Mouse (Mus musculus) gastrocnemius, postnatal 14 days (tissue): Measurements from ENCODE around the gene Fign. TPM values are rescaled to one million over a fixed set of nuclear protein-coding genes. Genes with fewer than 3 reads are reported as not detected.

Experiments
- DNase-seq: peaks from one replicate; pipeline ENCODE4 v3.0.0; 2021; ENCODE audit warnings: mixed read lengths
- intact Hi-C: fragments of 180-260 bp; cut with DNase I; formaldehyde crosslinking; loops from one replicate; pipeline ENCODE4 v1.15.1; 2025; ENCODE audit warnings: low total_unique reads
- long read RNA-seq, 2 experiments: library from polyadenylated mRNA; stranded (forward); transcript quantifications; one replicate each; pipeline ENCODE4 v2.0.0; 2021
- total RNA-seq, 2 experiments: library from RNA; stranded (reverse); gene quantifications; 2 replicates each; pipeline ENCODE4 v1.2.3; 2021

Fign gene
- total RNA-seq, result 1 to 10 TPM in 1 of 2 experiments, under 1 TPM in 1; 0.95 to 2.6 TPM
- long read RNA-seq, experiment 1, partial matches to known transcripts, result 0 of 1 reads
- long read RNA-seq, experiment 1, other reads (novel, unspliced or antisense), result 0 of 1 reads
- long read RNA-seq, experiment 2, result 0 reads

GRCm38 (mm10) chr2:64097937-64098617 lies at the start of gene Fign:
Fign (minus strand) TSS chr2:64098038.
- intact Hi-C loops, result no loop called here

GRCm38 (mm10) chr2:64133597-64133996 lies 35.8 kb upstream of the Fign start:
- intact Hi-C loops, result no loop called here

More at GRCm38 (mm10) chr2:64097937-64098617, at the start of gene Fign:
- DNase-seq, result peak; percentile 73

GRCm38 (mm10) chr2:64120495-64120894 lies 22.7 kb upstream of the Fign start:
- DNase-seq, result no peak
- intact Hi-C loops, result no loop called here

More at GRCm38 (mm10) chr2:64133597-64133996, 35.8 kb upstream of the Fign start:
- DNase-seq, result no peak

GRCm38 (mm10) chr2:64116613-64117012 lies 18.8 kb upstream of the Fign start:
- DNase-seq, result no peak
- intact Hi-C loops, result no loop called here

GRCm38 (mm10) chr2:64111133-64111532 lies 13.3 kb upstream of the Fign start:
- intact Hi-C loops, result no loop called here
- no peak for DNase-seq

GRCm38 (mm10) chr2:64109860-64110259 lies 12.0 kb upstream of the Fign start:
- intact Hi-C loops, result no loop called here
- no peak for DNase-seq

GRCm38 (mm10) chr2:64108040-64108439 lies 10.2 kb upstream of the Fign start:
- no peak for DNase-seq
- intact Hi-C loops, result no loop called here

- DNase-seq, result peak; percentile 24
- intact Hi-C loops, result no loop called here
Measured at GRCm38 (mm10) chr2:64098618-64099320, 931 bp upstream of the Fign start.

GRCm38 (mm10) chr2:64096721-64097411 lies 972 bp downstream of the Fign start:
- DNase-seq, result no peak
- intact Hi-C loops, result no loop called here

GRCm38 (mm10) chr2:64096176-64096575 lies 1.7 kb downstream of the Fign start:
- DNase-seq, result no peak
- intact Hi-C loops, result no loop called here

- intact Hi-C loops, result no loop called here
- no peak for DNase-seq
Measured at GRCm38 (mm10) chr2:64095561-64095960, 2.3 kb downstream of the Fign start.

- DNase-seq, result no peak
- intact Hi-C loops, result no loop called here
Measured at GRCm38 (mm10) chr2:64093087-64093486, 4.8 kb downstream of the Fign start.

- intact Hi-C loops, result no loop called here
Measured at GRCm38 (mm10) chr2:64083853-64084427, 13.9 kb downstream of the Fign start.

GRCm38 (mm10) chr2:64079765-64080164 lies 18.1 kb downstream of the Fign start:
- intact Hi-C loops, result no loop called here
- no peak for DNase-seq

More at GRCm38 (mm10) chr2:64083853-64084427, 13.9 kb downstream of the Fign start:
- DNase-seq, result no peak

- DNase-seq, result no peak
- intact Hi-C loops, result no loop called here
Measured at GRCm38 (mm10) chr2:64078551-64078950, 19.3 kb downstream of the Fign start.

GRCm38 (mm10) chr2:64077846-64078245 lies 20.0 kb downstream of the Fign start:
- no peak for DNase-seq

GRCm38 (mm10) chr2:64075873-64076272 lies 22.0 kb downstream of the Fign start:
- intact Hi-C loops, result no loop called here
- no peak for DNase-seq

More at GRCm38 (mm10) chr2:64077846-64078245, 20.0 kb downstream of the Fign start:
- intact Hi-C loops, result no loop called here

- intact Hi-C loops, result no loop called here
- no peak for DNase-seq
Measured at GRCm38 (mm10) chr2:64074602-64075389, 23.0 kb downstream of the Fign start.

GRCm38 (mm10) chr2:64072158-64072557 lies 25.7 kb downstream of the Fign start:
- intact Hi-C loops, result no loop called here
- DNase-seq, result no peak
